Mouse (Mus musculus) heart, postnatal 0 days (tissue): ENCODE results near the gene Pprc1. TPM values are rescaled to one million over a fixed set of nuclear protein-coding genes. Genes with fewer than 3 reads are reported as not detected.
A peak's percentile ranks its signal among the peaks of the same experiment; 100 is the strongest.

Source experiments
- ATAC-seq: fragments of 200-750 bp; cut with Nextera tagmentation; 2 replicates; pipeline ENCODE4 v1.8.0; 2017; ENCODE audit warnings: low read depth, moderate number of reproducible peaks, moderate library complexity; ENCODE audit not compliant: insufficient read depth
- DNase-seq: peaks from one replicate; pipeline ENCODE4 v3.0.0-alpha.2; 2016; ENCODE audit warnings: low spot score
- H3K27ac ChIP-seq: fragments of 300-500 bp; sonication (generic); 2 replicates; pipeline ENCODE4 v1.5.1; 2014; ENCODE audit warnings: low read depth, mild to moderate bottlenecking
- H3K27me3 ChIP-seq: fragments of 300-500 bp; sonication (generic); 2 replicates; pipeline ENCODE4 v1.6.1; 2014; ENCODE audit warnings: low read length, mixed read lengths; ENCODE audit not compliant: control insufficient read depth, insufficient read depth
- H3K36me3 ChIP-seq: fragments of 300-500 bp; sonication (generic); replicated peaks from 2 replicates; pipeline ENCODE4 v1.6.1; 2014; ENCODE audit warnings: low read length, mixed read lengths; ENCODE audit not compliant: control insufficient read depth, insufficient read depth
- H3K4me1 ChIP-seq: fragments of 300-500 bp; sonication (generic); 2 replicates; pipeline ENCODE4 v1.6.1; 2014; ENCODE audit warnings: antibody characterized with exemption; ENCODE audit not compliant: control insufficient read depth, insufficient read depth
- H3K4me2 ChIP-seq: fragments of 300-500 bp; sonication (generic); 2 replicates; pipeline ENCODE4 v1.6.1; 2014; ENCODE audit warnings: low read depth, mild to moderate bottlenecking, low read length, moderate library complexity
- H3K4me3 ChIP-seq: fragments of 300-500 bp; sonication (generic); 2 replicates; pipeline ENCODE4 v1.5.1; 2014; ENCODE audit warnings: low read depth, low read length
- H3K9ac ChIP-seq: fragments of 300-500 bp; sonication (generic); replicated peaks from 2 replicates; pipeline ENCODE4 v1.6.1; 2014; ENCODE audit warnings: low read depth, low read length, mixed read lengths
- H3K9me3 ChIP-seq: fragments of 300-500 bp; sonication (generic); replicated peaks from 2 replicates; pipeline ENCODE4 v1.6.1; 2016; ENCODE audit warnings: low read length; ENCODE audit not compliant: control insufficient read depth
- CTCF ChIP-seq: IDR thresholded peaks from 2 replicates; pipeline ENCODE4 v1.5.1; 2016; ENCODE audit warnings: antibody characterized with exemption, control low read depth, low read depth
- EP300 ChIP-seq: IDR thresholded peaks from 2 replicates; pipeline ENCODE4 v1.6.1; 2016; ENCODE audit warnings: antibody characterized with exemption, low read depth
- WGBS: fragments of 180-500 bp; shearing (Covaris S2); extraction: QIAGEN DNeasy Blood & Tissue Kit; methylation state at CpG from one replicate; pipeline ENCODE4 v1.1.7; 2014; 5-methylcytosine and 5-hydroxymethylcytosine counted together
- polyA plus RNA-seq: library from polyadenylated mRNA; unstranded; fragments of >200 nt; fragmentation: Nextera tagmentation; extraction: Ambion mirVana; gene quantifications from 2 replicates; pipeline ENCODE4 v1.2.1, GENCODE M21; 2015
- total RNA-seq: library from RNA; depleted of rRNA; stranded (reverse); fragments of >200 nt; gene quantifications from 2 replicates; pipeline ENCODE4 v1.2.3, GENCODE M21; 2014; ENCODE audit warnings: low replicate concordance

Gene Pprc1
- total and polyA plus RNA-seq, 2 experiments from 2014 or later: 6.5 to 6.8 TPM

DNA sequence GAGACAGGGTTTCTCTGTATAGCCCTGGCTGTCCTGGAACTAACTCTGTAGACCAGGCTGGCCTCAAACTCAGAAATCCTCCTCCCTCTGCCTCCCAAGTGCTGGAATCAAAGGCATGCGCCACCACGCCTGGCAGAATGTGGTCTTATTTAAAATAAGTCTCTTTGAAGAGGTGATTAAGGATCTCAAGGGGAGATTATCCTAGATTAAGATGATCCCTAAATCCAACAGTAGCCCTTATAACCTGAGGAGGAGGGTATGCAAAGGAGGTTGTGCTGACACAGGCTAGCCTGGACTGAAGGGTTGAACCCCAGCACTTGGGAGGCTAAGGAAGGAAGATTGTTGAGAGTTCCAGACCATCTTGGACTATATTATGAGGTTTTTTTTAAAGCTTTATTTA is 28.7 kb upstream of the Pprc1 start:
- no peaks in the 10 kb centered on the region for H3K27me3 ChIP-seq
- 69% methylated on average over 2 of the region's 2 CpGs for WGBS
- no peak overlapping the region for H3K9ac ChIP-seq
- no peak for ATAC-seq
- no peak overlapping the region for H3K27ac ChIP-seq
- H3K9me3 ChIP-seq: no peaks in the 10 kb centered on the region
- H3K36me3 ChIP-seq: no peaks in the 10 kb centered on the region
- H3K4me2 ChIP-seq: no peak overlapping the region
- TF ChIP-seq EP300 (no peak), CTCF (no peak)
- H3K4me1 ChIP-seq: no peaks in the 10 kb centered on the region
- H3K4me3 ChIP-seq: no peak overlapping the region
- DNase-seq: no peak

DNA sequence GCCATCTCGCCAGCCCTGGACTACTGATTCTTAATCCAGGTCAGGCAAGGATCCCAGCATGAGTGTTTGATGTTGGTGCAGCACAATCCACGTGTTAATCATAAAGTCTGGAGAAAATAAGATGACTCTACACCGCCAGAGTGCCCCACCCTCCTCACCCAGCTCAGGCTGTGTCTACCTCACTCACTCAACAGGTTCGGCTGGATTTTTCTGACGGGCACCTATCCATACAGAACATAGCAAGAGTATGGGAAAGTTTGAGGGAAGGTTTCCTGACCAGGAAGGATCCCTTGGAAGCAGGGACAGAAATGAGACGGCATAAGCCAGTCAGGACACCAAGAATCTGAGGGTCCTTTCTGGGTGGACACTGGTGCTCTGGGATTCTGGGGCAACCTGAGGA is 19.7 kb upstream of the Pprc1 start:
- ATAC-seq: no peak
- Histone ChIP-seq H3K4me3 (no peak overlapping the region), H3K4me2 (no peak overlapping the region), H3K27me3 (no peaks in the 10 kb centered on the region), H3K27ac (no peak overlapping the region), H3K9ac (no peak overlapping the region), H3K9me3 (no peaks in the 10 kb centered on the region), H3K4me1 (no peaks in the 10 kb centered on the region; the same call in 1 of the 2 replicates), H3K36me3 (no peaks in the 10 kb centered on the region)
- TF ChIP-seq EP300 (no peak), CTCF (no peak)
- no peak for DNase-seq
- WGBS: 78% methylated on average over 6 of the region's 6 CpGs

- H3K9me3 ChIP-seq: no peaks in the 10 kb centered on the region
- no peaks in the 10 kb centered on the region; the same call in 1 of the 2 replicates for H3K4me1 ChIP-seq
- ATAC-seq: peak; percentile 89
- no peak overlapping the region for H3K4me3 ChIP-seq
- H3K36me3 ChIP-seq: 0 out of 2 replicates have a peak, but pooled peaks cover 5% of the 10 kb centered on the region
- TF ChIP-seq EP300 (no peak), CTCF (no peak)
- no peak for DNase-seq
- no peak overlapping the region for H3K9ac ChIP-seq
- H3K4me2 ChIP-seq: no peak overlapping the region
- H3K27ac ChIP-seq: peak overlapping the region; percentile 36; the same call in 1 of the 2 replicates
- no peaks in the 10 kb centered on the region for H3K27me3 ChIP-seq
- WGBS: 33% methylated on average over 8 of the region's 8 CpGs
Measured at GRCm38 (mm10) chr19:46026567-46026966, 18.1 kb upstream of the Pprc1 start.

DNA sequence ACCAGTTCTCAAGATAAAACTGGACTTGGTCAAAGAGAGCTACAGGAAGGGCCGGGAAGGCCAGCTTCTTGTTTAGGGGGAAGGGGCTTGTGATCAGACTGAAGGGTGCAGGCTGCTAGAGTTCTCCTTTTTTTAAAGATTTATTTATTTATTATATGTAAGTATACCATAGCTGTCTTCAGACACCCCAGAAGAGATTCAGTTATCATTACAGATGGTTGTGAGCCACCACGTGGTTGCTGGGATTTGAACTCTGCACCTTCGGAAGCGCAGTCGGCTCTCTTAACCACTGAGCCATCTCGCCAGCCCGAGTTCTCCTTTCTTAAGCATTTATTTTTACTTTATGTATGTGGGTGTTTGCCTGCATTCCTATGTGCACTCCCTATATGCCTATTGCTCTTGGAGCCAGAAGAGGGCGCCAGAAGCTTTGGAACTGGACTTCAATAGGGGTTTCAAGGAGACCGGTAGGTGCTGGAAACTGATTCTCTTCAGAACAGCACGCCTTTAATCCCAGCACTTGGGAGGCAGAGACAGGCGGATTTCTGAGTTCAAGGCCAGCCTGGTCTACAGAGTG is 15.9 kb upstream of the Pprc1 start:
- TF ChIP-seq CTCF: no peak; the same call in 1 of the 2 replicates
- no peak for TF ChIP-seq EP300
- WGBS: 70% methylated on average over 11 of the region's 11 CpGs
- no peak for DNase-seq

DNA sequence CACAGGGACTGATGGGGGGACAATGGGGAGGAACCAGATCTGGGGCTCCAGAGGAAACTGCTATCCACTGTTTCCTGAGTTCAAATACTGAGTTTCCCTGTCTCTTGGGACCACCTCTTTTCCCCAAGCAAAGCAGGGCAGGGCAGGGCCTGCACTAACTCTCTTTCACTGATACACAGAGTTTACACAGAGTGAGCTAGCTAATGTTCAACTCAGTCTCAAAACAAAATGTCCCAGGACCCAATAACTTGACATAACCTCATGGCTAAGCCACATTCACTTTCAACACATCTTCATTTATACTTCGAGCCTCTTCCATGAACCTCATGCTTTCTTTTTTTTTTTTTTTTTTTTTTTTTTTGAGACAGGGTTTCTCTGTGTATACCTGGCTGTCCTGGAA is 15.0 kb upstream of the Pprc1 start:
- Histone ChIP-seq H3K27ac (no peak overlapping the region), H3K4me1 (no peaks in the 10 kb centered on the region; the same call in 1 of the 2 replicates), H3K9ac (no peak overlapping the region), H3K36me3 (peaks cover 36% of the 10 kb centered on the region), H3K9me3 (no peaks in the 10 kb centered on the region), H3K4me2 (no peak overlapping the region), H3K4me3 (no peak overlapping the region), H3K27me3 (no peaks in the 10 kb centered on the region)
- no peak for TF ChIP-seq EP300
- no peak for TF ChIP-seq CTCF
- ATAC-seq: no peak
- DNase-seq: no peak
- 89% methylated on average over 1 of the region's 1 CpGs for WGBS

More for the DNA sequence above, 15.9 kb upstream of the Pprc1 start:
- Histone ChIP-seq H3K4me3 (no peak overlapping the region), H3K9me3 (no peaks in the 10 kb centered on the region), H3K4me2 (no peak overlapping the region), H3K4me1 (no peaks in the 10 kb centered on the region; the same call in 1 of the 2 replicates), H3K9ac (no peak overlapping the region), H3K27me3 (no peaks in the 10 kb centered on the region), H3K27ac (no peak overlapping the region), H3K36me3 (peaks cover 28% of the 10 kb centered on the region)
- no peak for ATAC-seq
